Mouse (Mus musculus) inflammation-experienced regulatory T-cells (primary cell): ENCODE results near the gene Fcgr2b. TPM values are rescaled to one million over a fixed set of nuclear protein-coding genes. Genes with fewer than 3 reads are reported as not detected.

Experiments used
- polyA plus RNA-seq, 2 experiments: library from polyadenylated mRNA; unstranded; fragments of 100-300 nt; shearing (Covaris generic); gene quantifications; one replicate each; pipeline ENCODE4 v1.2.1; 2017

Fcgr2b gene
- polyA plus RNA-seq: 1 to 10 TPM; 1.5 to 4.3 TPM

GRCm38 (mm10) chr1:170976447-170976846 is at the start of gene Fcgr2b:
Fcgr2b (minus strand) TSS chr1:170976547.

GRCm38 (mm10) chr1:171018737-171019136 is 42.4 kb upstream of the Fcgr2b start, which contains the start of gene Fcgr4:
Fcgr4 (plus strand) TSS chr1:171018920.

DNA sequence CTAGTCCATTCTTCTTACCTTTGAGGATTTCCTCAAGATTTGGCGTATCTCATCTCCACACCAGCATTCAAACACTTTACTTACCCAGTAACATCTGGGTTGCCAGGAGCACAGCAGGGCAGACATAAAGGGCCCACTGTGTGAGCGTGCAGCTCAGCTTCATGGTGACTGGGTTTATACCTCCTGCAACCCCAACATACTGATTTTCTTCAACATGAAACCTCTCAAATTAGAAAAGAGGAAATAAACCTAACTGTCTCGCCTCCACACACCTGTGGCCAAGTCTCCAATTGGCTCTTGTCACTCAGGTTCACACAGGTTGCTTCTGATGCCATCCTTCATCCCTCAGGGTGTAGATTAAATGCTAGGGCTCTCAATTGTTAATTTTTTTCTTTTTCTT is 49.0 kb downstream of the Fcgr2b start, which contains the start of gene Fcrla:
TSS of gene Fcrla (minus strand) at position 206 of the 400 bp plus-strand sequence.

GRCm38 (mm10) chr1:170912891-170913615 is 63.3 kb downstream of the Fcgr2b start, which contains the start of gene Fcrlb:
Fcrlb (minus strand) TSS chr1:170912941.

Other genes starting within 250 kb of the Fcgr2b start
- gene Atf6, start 108.8 kb downstream of the Fcgr2b start, polyA plus RNA-seq: 10 to 100 TPM in 1 of 2 experiments, 1 to 10 TPM in 1; 7.5 to 11.2 TPM
- 1 to 10 TPM in 1 of 2 experiments, not detected in 1; 1.7 TPM for gene Gm26620, start 91.5 kb downstream of the Fcgr2b start, polyA plus RNA-seq
- gene Dusp12, start 91.0 kb downstream of the Fcgr2b start, polyA plus RNA-seq: 10 to 100 TPM; 34.1 to 39.8 TPM
- not detected for gene Fcrlb, start 63.6 kb downstream of the Fcgr2b start, polyA plus RNA-seq
- 1 to 10 TPM; 1.3 to 2.1 TPM for gene Fcrla, start 49.0 kb downstream of the Fcgr2b start, polyA plus RNA-seq
- 1 to 10 TPM in 1 of 2 experiments, under 1 TPM in 1; 0.17 to 2.2 TPM for gene Fcgr4, start 42.4 kb upstream of the Fcgr2b start, polyA plus RNA-seq
- gene Fcgr3, start 88.4 kb upstream of the Fcgr2b start, polyA plus RNA-seq: 1 to 10 TPM in 1 of 2 experiments, under 1 TPM in 1; 0.36 to 4.0 TPM
- gene Cfap126, start 137.4 kb upstream of the Fcgr2b start, polyA plus RNA-seq: 1 to 10 TPM in 1 of 2 experiments, not detected in 1; 3.6 TPM
- gene Sdhc, start 174.1 kb upstream of the Fcgr2b start, polyA plus RNA-seq: 100 to 1,000 TPM; 156 to 158 TPM
- gene Mpz, start 174.2 kb upstream of the Fcgr2b start, polyA plus RNA-seq: under 1 TPM in 1 of 2 experiments, not detected in 1; 0.36 TPM
- under 1 TPM in 1 of 2 experiments, not detected in 1; 0.17 TPM for gene Pcp4l1, start 219.7 kb upstream of the Fcgr2b start, polyA plus RNA-seq
- gene Nr1i3, start 237.4 kb upstream of the Fcgr2b start, polyA plus RNA-seq: 1 to 10 TPM in 1 of 2 experiments, under 1 TPM in 1; 0.27 to 1.2 TPM
- 10 to 100 TPM; 29.9 to 43.7 TPM for gene Tomm40l, start 246.0 kb upstream of the Fcgr2b start, polyA plus RNA-seq
- gene Apoa2, start 248.5 kb upstream of the Fcgr2b start, polyA plus RNA-seq: not detected